Mouse (Mus musculus) liver, adult (tissue): ENCODE measurements around the gene Impdh2.

ENCODE experiments used
- GATA4 ChIP-seq: IDR thresholded peaks from 2 replicates; pipeline ENCODE4 v1.6.1; 2014; ENCODE audit warnings: mild to moderate bottlenecking, low read length; ENCODE audit not compliant: insufficient replicate concordance

Impdh2 gene

GRCm38 (mm10) chr9:108578545-108579343 lies 18.7 kb downstream of the Impdh2 start, which contains the start of gene Wdr6:
Gene Wdr6, minus strand, starts transcription at chr9:108578739.
- no peak for TF ChIP-seq GATA4

- no peak for TF ChIP-seq GATA4
These were observed 19.2 kb downstream of the Impdh2 start for GRCm38 (mm10) chr9:108579344-108579690.

- no peak for TF ChIP-seq GATA4
These were observed 27.6 kb downstream of the Impdh2 start for GRCm38 (mm10) chr9:108587571-108588180.

GRCm38 (mm10) chr9:108589229-108589628 lies 29.1 kb downstream of the Impdh2 start:
- TF ChIP-seq GATA4 = no peak

GRCm38 (mm10) chr9:108591462-108591861 lies 31.4 kb downstream of the Impdh2 start:
- no peak for TF ChIP-seq GATA4

- no peak for TF ChIP-seq GATA4
These were observed 34.3 kb downstream of the Impdh2 start for GRCm38 (mm10) chr9:108594354-108594753.

- no peak for TF ChIP-seq GATA4
These were observed 37.1 kb downstream of the Impdh2 start, which contains the start of gene P4htm for GRCm38 (mm10) chr9:108596998-108597764. Gene P4htm, minus strand, starts transcription at chr9:108597667.

- no peak for TF ChIP-seq GATA4
These were observed 39.0 kb downstream of the Impdh2 start for GRCm38 (mm10) chr9:108599021-108599566.

GRCm38 (mm10) chr9:108600011-108600410 lies 39.9 kb downstream of the Impdh2 start:
- no peak for TF ChIP-seq GATA4

- no peak for TF ChIP-seq GATA4
These were observed 41.9 kb downstream of the Impdh2 start for GRCm38 (mm10) chr9:108601986-108602385.

- TF ChIP-seq GATA4 = no peak
These were observed 48.8 kb downstream of the Impdh2 start for GRCm38 (mm10) chr9:108608889-108609288.

- no peak for TF ChIP-seq GATA4
These were observed 51.4 kb downstream of the Impdh2 start for GRCm38 (mm10) chr9:108611488-108611887.
